Mouse (Mus musculus): ENCODE measurements around the gene Nfe2l2.
"Not testable (repeated sequence)": the region's sequence is repeated elsewhere in the genome, so short reads cannot be mapped to it uniquely, and the experiment has no call there.

Gene Nfe2l2

GRCm38 (mm10) chr2:75653150-75653549 lies 51.3 kb downstream of the Nfe2l2 start:
- DNase-seq (ENCODE audit: extremely low spot score, low read depth, low spot score), result no peak

- no peak for DNase-seq (ENCODE audit: extremely low spot score, low read depth, low spot score)
Measured at GRCm38 (mm10) chr2:75650437-75650836, 54.0 kb downstream of the Nfe2l2 start.

- DNase-seq (ENCODE audit: extremely low spot score, low read depth, low spot score), result no peak
Measured at GRCm38 (mm10) chr2:75645251-75645650, 59.2 kb downstream of the Nfe2l2 start.

- no peak for DNase-seq (ENCODE audit: extremely low spot score, low read depth, low spot score)
Measured at GRCm38 (mm10) chr2:75643950-75644349, 60.5 kb downstream of the Nfe2l2 start.

DNA sequence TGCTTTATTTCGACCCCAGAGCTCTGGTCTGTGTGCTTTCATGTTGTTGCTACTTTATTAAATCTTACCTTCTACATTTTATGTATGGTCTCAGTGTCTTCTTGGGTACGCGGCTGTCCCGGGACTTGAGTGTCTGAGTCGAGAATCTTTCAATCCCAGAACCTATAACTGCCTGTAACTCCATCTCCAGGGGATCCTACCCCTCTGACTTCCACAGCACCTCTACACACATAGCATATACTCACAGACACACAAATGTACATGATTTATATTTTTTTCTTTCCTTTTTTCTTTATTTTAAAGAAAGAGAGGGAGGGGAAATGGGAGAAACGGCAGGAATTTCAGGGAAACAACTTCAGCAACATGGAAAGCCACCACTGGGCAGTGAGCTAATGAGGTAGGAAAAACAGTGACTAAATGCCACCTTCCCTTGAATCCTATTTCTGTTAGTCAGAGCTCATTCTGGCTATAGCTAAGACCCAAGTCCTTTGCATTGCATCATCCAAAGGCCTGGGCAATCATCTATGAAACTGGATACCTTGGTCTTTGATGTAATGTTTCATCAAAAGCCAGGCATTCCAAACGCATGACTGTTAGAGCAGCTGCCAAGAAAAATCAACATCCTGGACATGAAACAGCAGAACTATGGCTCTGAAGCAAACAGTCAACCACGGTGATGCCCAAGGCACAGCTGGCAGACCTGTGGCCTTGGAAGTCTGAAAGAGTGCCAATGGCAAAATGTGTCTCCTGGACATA lies 61.5 kb downstream of the Nfe2l2 start:
- no peak for DNase-seq (ENCODE audit: extremely low spot score, low read depth, low spot score)

DNA sequence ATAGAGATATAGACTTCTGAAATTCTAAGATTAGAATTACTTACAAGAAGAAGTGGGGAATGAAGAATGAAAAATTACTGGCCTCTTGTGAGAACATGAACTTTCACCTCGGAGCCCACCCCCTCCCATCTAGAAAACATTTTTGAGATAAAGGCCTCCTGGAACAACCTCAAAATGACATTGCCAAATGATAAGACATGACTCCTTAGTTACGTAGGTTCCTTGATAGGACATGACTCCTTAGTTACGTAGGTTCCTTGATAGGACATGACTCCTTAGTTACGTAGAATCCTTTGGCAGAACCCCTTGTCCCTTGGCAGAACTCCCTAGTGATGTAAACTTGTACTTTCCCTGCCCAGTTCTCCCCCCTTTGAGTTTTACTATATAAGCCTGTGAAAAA lies 62.1 kb downstream of the Nfe2l2 start:
- DNase-seq (ENCODE audit: extremely low spot score, low read depth, low spot score), result not testable (repeated sequence)

GRCm38 (mm10) chr2:75639535-75639934 lies 64.9 kb downstream of the Nfe2l2 start:
- not testable (repeated sequence) for DNase-seq (ENCODE audit: extremely low spot score, low read depth, low spot score)

- not testable (repeated sequence) for DNase-seq (ENCODE audit: extremely low spot score, low read depth, low spot score)
Measured at GRCm38 (mm10) chr2:75637822-75638221, 66.6 kb downstream of the Nfe2l2 start.

DNA sequence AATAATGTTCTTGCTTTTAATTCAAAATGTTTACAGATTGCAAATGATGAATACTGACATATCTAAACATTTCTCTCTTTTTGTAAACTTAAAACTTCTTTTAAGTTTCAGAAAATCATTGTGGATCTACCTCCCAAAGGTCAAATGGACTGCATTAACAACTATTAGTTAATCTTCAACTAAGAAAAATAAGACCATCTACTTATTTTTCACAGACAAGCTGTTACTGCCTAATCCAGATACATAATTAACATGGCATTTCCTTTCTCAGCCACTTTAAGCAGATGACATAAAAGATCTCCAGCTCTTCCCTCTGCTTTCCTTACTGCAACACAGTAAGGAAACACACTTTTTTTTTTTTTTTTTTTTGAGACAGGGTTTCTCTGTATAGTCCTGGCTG lies 67.1 kb downstream of the Nfe2l2 start:
- no peak for DNase-seq (ENCODE audit: extremely low spot score, low read depth, low spot score)

GRCm38 (mm10) chr2:75637055-75637304 lies 67.5 kb downstream of the Nfe2l2 start:
- DNase-seq (ENCODE audit: extremely low spot score, low read depth, low spot score), result not testable (repeated sequence)

- DNase-seq (ENCODE audit: extremely low spot score, low read depth, low spot score), result no peak
Measured at GRCm38 (mm10) chr2:75636261-75637054, 68.0 kb downstream of the Nfe2l2 start.

DNA sequence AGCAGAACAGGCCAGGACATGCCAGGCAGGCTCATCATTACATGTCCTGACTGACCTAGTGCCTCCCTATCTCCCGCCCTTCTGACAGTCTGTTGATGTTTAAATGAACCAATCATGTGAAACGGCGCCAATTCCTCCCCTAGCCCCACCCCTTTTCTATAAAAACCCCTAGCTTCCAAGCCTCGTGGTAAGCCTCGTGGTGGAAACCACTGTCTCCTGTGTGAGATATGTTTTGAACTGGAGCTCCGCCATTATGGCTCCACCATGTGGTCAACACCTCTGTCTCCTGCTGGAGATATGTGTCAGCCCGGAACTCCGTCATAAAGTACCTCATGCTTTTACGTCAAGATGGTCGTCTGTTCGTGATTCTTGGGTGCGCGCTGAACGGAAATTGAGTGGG lies 70.0 kb downstream of the Nfe2l2 start:
- not testable (repeated sequence) for DNase-seq (ENCODE audit: extremely low spot score, low read depth, low spot score)

DNA sequence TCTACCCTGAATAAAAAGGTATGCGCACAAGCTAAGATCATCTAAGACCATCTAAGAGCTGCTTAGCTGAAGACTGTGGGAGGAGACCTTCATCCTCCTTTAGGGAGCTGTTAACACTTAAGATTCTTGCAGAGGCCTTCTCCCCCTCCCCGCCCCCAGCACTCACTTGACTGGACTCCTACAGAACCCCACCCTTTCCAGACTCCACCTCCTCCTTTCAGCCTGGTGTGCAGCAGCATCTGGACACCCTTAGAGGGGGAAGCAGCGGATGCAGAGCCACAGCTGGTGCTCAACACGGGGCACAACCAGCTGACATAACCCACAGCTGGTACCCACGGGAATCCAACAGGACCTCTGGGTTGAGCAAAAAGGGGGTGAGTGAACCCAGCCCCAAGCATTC lies 70.7 kb downstream of the Nfe2l2 start:
- DNase-seq (ENCODE audit: extremely low spot score, low read depth, low spot score), result no peak

GRCm38 (mm10) chr2:75633381-75633780 lies 71.1 kb downstream of the Nfe2l2 start:
- DNase-seq (ENCODE audit: extremely low spot score, low read depth, low spot score), result no peak

GRCm38 (mm10) chr2:75632721-75633181 lies 71.7 kb downstream of the Nfe2l2 start:
- DNase-seq (ENCODE audit: extremely low spot score, low read depth, low spot score), result no peak

- no peak for DNase-seq (ENCODE audit: extremely low spot score, low read depth, low spot score)
Measured at GRCm38 (mm10) chr2:75632043-75632442, 72.4 kb downstream of the Nfe2l2 start.

- DNase-seq (ENCODE audit: extremely low spot score, low read depth, low spot score), result no peak
Measured at GRCm38 (mm10) chr2:75631421-75631820, 73.0 kb downstream of the Nfe2l2 start.

DNA sequence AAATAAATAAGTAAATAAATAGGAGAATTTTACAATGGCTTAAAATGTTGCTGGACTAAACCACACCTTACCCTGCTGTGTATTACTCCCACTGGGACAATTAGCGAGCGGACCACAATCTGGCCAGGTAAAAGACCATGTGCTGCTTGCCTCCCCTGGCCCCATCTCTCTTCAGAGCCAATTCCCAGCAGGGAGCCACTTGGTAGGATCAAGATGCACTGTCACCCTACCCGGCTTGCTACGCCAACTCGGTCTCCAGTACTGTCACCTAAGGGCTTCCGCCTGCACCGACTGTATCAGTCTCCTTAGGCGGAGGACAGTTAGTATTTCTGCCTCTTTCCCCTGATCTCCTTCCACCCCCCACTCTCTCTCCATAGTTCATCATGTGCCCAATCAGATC lies 76.0 kb downstream of the Nfe2l2 start:
- no peak for DNase-seq (ENCODE audit: extremely low spot score, low read depth, low spot score)

DNA sequence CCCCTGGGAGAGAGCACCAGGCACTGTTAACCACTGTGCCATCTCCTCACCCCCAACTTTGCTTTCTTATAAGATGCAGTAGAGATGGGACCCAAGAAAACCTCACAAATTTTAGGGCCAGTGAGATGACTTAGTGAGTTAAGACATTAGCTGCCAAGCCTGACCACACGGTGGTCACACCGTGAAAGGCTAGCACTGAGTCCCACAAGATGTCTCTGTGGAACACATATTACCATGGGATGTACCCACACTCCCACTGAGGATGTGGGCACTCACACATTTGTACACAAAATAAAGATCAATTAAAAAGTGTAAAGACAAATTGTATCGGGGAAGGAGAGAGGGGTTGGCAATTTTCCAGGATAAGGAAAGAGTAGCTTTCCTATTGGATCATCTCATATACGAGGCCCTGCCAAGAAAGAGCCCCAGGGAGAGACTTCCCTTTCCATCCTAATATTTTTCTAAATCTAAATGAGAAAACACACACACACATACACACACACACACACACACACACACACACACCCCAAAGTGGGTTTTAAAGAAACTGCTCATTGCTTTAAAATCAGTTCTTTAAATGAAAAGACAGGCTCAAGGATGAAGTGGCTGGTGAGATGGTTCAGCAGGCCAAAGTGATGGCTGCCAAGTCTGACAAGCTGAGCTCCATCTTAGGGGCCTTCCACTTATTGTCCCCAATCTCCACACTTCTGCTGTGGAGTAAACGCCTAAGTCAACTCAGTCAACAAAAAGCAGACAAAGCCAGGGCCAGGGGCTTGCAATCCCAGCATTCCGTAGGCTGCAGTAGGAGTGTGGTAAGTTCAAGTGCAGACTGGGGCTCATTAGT lies 77.6 kb downstream of the Nfe2l2 start:
- no peak for DNase-seq (ENCODE audit: extremely low spot score, low read depth, low spot score)

Measured in hindlimb bud, embryonic 11.5 days (tissue).